Mouse (Mus musculus) hindbrain, embryonic 16.5 days (tissue): ENCODE measurements around the gene Ptbp3. TPM values are rescaled to one million over a fixed set of nuclear protein-coding genes. Genes with fewer than 3 reads are reported as not detected.

Experiments used
- ATAC-seq: fragments of 200-750 bp; cut with Nextera tagmentation; 2 replicates; pipeline ENCODE4 v1.8.0; 2017; ENCODE audit warnings: moderate TSS enrichment, moderate library complexity
- H3K27ac ChIP-seq: fragments of 300-500 bp; sonication (generic); 2 replicates; pipeline ENCODE4 v1.5.1; 2014; ENCODE audit warnings: low read depth, mild to moderate bottlenecking, control low read depth, low read length, moderate library complexity
- H3K27me3 ChIP-seq: fragments of 300-500 bp; sonication (generic); replicated peaks from 2 replicates; pipeline ENCODE4 v1.6.1; 2014; ENCODE audit warnings: low read length; ENCODE audit not compliant: control insufficient read depth, insufficient read depth
- H3K36me3 ChIP-seq: fragments of 300-500 bp; sonication (generic); 2 replicates; pipeline ENCODE4 v1.6.1; 2014; ENCODE audit warnings: mild to moderate bottlenecking, low read length, moderate library complexity, mixed read lengths; ENCODE audit not compliant: control insufficient read depth, insufficient read depth
- H3K4me1 ChIP-seq: fragments of 300-500 bp; sonication (generic); 2 replicates; pipeline ENCODE4 v1.6.1; 2014; ENCODE audit warnings: low read depth, low read length; ENCODE audit not compliant: control insufficient read depth, insufficient read depth
- H3K4me2 ChIP-seq: fragments of 300-500 bp; sonication (generic); 2 replicates; pipeline ENCODE4 v1.6.1; 2014; ENCODE audit warnings: mild to moderate bottlenecking, low read length, control low read depth, moderate library complexity
- H3K4me3 ChIP-seq: fragments of 300-500 bp; sonication (generic); 2 replicates; pipeline ENCODE4 v1.5.1; 2014; ENCODE audit warnings: mild to moderate bottlenecking, low read length, control low read depth, moderate library complexity
- H3K9ac ChIP-seq: fragments of 300-500 bp; sonication (generic); 2 replicates; pipeline ENCODE4 v1.6.1; 2014; ENCODE audit warnings: low read depth, mild to moderate bottlenecking, control low read depth, low read length, moderate library complexity
- H3K9me3 ChIP-seq: fragments of 300-500 bp; sonication (generic); 2 replicates; pipeline ENCODE4 v1.6.1; 2014; ENCODE audit warnings: mild to moderate bottlenecking, low read length, moderate library complexity; ENCODE audit not compliant: control insufficient read depth
- WGBS: fragments of 180-500 bp; shearing (Covaris S2); extraction: QIAGEN DNeasy Blood & Tissue Kit; methylation state at CpG from one replicate; pipeline ENCODE4 v1.1.7; 2014; 5-methylcytosine and 5-hydroxymethylcytosine counted together
- polyA plus RNA-seq: library from polyadenylated mRNA; unstranded; fragments of >200 nt; fragmentation: Nextera tagmentation; extraction: Ambion mirVana; gene quantifications from 2 replicates; pipeline ENCODE4 v1.2.1, GENCODE M21; 2015

Ptbp3 gene
- polyA plus RNA-seq: 14.5 and 19.7 TPM in 2 replicates

GRCm38 (mm10) chr4:59549175-59549976 is at the start of gene Ptbp3:
Gene Ptbp3 (minus strand): TSS chr4:59549364.
- H3K4me3 ChIP-seq: peak within 1 kb of the TSS; percentile 99
- ATAC-seq: peak; percentile 94

GRCm38 (mm10) chr4:59596556-59596955 is 47.4 kb upstream of the Ptbp3 start:
- no peak for ATAC-seq
- Histone ChIP-seq H3K27ac (no peak overlapping the region), H3K27me3 (no peaks in the 10 kb centered on the region), H3K9ac (no peak overlapping the region), H3K36me3 (peaks cover 6% of the 10 kb centered on the region), H3K4me2 (no peak overlapping the region), H3K4me3 (no peak overlapping the region), H3K4me1 (no peaks in the 10 kb centered on the region), H3K9me3 (no peaks in the 10 kb centered on the region)
- 90% methylated on average over 2 of the region's 2 CpGs for WGBS

More at GRCm38 (mm10) chr4:59549175-59549976, at the start of gene Ptbp3:
- Histone ChIP-seq H3K4me2 (peak within 1 kb of the TSS; percentile 71), H3K9me3 (no peaks in the 10 kb centered on the region), H3K36me3 (no peaks in the 10 kb centered on the region), H3K4me1 (peaks cover 12% of the 10 kb centered on the region), H3K9ac (peak within 1 kb of the TSS; percentile 92), H3K27ac (peak within 1 kb of the TSS; percentile 94), H3K27me3 (no peaks in the 10 kb centered on the region)
- WGBS: under 1% methylated on average over 50 of the region's 83 CpGs

GRCm38 (mm10) chr4:59594614-59595013 is 45.5 kb upstream of the Ptbp3 start:
- H3K4me2 ChIP-seq: no peak overlapping the region
- no peak for ATAC-seq
- WGBS: 79% methylated on average over 2 of the region's 2 CpGs
- H3K27ac ChIP-seq: no peak overlapping the region
- H3K4me3 ChIP-seq: no peak overlapping the region
- H3K27me3 ChIP-seq: no peaks in the 10 kb centered on the region
- H3K9ac ChIP-seq: no peak overlapping the region
- H3K36me3 ChIP-seq: peaks cover 6% of the 10 kb centered on the region
- no peaks in the 10 kb centered on the region for H3K9me3 ChIP-seq
- no peaks in the 10 kb centered on the region for H3K4me1 ChIP-seq

GRCm38 (mm10) chr4:59587872-59588226 is 38.7 kb upstream of the Ptbp3 start:
- H3K27ac ChIP-seq: no peak overlapping the region
- 100% methylated on average over 1 of the region's 1 CpGs for WGBS
- no peaks in the 10 kb centered on the region for H3K9me3 ChIP-seq
- H3K27me3 ChIP-seq: no peaks in the 10 kb centered on the region
- no peaks in the 10 kb centered on the region for H3K36me3 ChIP-seq
- no peaks in the 10 kb centered on the region for H3K4me1 ChIP-seq
- H3K4me2 ChIP-seq: no peak overlapping the region
- no peak overlapping the region for H3K4me3 ChIP-seq
- no peak overlapping the region for H3K9ac ChIP-seq
- no peak for ATAC-seq

- Histone ChIP-seq H3K4me3 (no peak overlapping the region), H3K4me1 (no peaks in the 10 kb centered on the region), H3K36me3 (no peaks in the 10 kb centered on the region), H3K9me3 (no peaks in the 10 kb centered on the region), H3K4me2 (no peak overlapping the region), H3K9ac (no peak overlapping the region), H3K27ac (no peak overlapping the region), H3K27me3 (no peaks in the 10 kb centered on the region)
- WGBS: 83% methylated on average over 2 of the region's 2 CpGs
- no peak for ATAC-seq
Observed at GRCm38 (mm10) chr4:59587215-59587871, 38.2 kb upstream of the Ptbp3 start.

GRCm38 (mm10) chr4:59585097-59585496 is 35.9 kb upstream of the Ptbp3 start:
- no peak overlapping the region for H3K9ac ChIP-seq
- H3K36me3 ChIP-seq: no peaks in the 10 kb centered on the region
- H3K4me3 ChIP-seq: no peak overlapping the region
- no peaks in the 10 kb centered on the region for H3K27me3 ChIP-seq
- no peak overlapping the region for H3K4me2 ChIP-seq
- peak overlapping the region; percentile 29; the same call in 1 of the 2 replicates for H3K27ac ChIP-seq
- no peak for ATAC-seq
- H3K4me1 ChIP-seq: peaks cover 5% of the 10 kb centered on the region
- no peaks in the 10 kb centered on the region for H3K9me3 ChIP-seq
- 73% methylated on average over 5 of the region's 5 CpGs for WGBS

- Histone ChIP-seq H3K36me3 (no peaks in the 10 kb centered on the region), H3K27ac (no peak overlapping the region), H3K9me3 (no peaks in the 10 kb centered on the region), H3K9ac (no peak overlapping the region), H3K4me1 (peaks cover 8% of the 10 kb centered on the region), H3K27me3 (no peaks in the 10 kb centered on the region), H3K4me2 (peak overlapping the region; percentile 65), H3K4me3 (peak overlapping the region; percentile 48)
- WGBS: 22% methylated on average over 6 of the region's 6 CpGs
- ATAC-seq: no peak
Observed at GRCm38 (mm10) chr4:59582186-59582585, 33.0 kb upstream of the Ptbp3 start.

- peak; percentile 97 for ATAC-seq
- Histone ChIP-seq H3K4me1 (peaks cover 8% of the 10 kb centered on the region), H3K9me3 (no peaks in the 10 kb centered on the region), H3K36me3 (no peaks in the 10 kb centered on the region), H3K27me3 (no peaks in the 10 kb centered on the region), H3K4me3 (peak within 1 kb of the TSS; percentile 48), H3K27ac (peak within 1 kb of the TSS; percentile 81), H3K9ac (peak within 1 kb of the TSS; percentile 74), H3K4me2 (peak within 1 kb of the TSS; percentile 87)
- 1% methylated on average over 55 of the region's 61 CpGs for WGBS
Observed at GRCm38 (mm10) chr4:59581314-59582185, 32.4 kb upstream of the Ptbp3 start, which contains the start of gene Hsdl2. Gene Hsdl2 (plus strand): TSS chr4:59581563.
